Mouse (Mus musculus) heart, embryonic 14.5 days (tissue): ENCODE measurements around the gene Ralgapa2. TPM values are rescaled to one million over a fixed set of nuclear protein-coding genes. Genes with fewer than 3 reads are reported as not detected.

ENCODE experiments used
- ATAC-seq: fragments of 200-750 bp; cut with Nextera tagmentation; 2 replicates; pipeline ENCODE4 v1.8.0; 2017; ENCODE audit warnings: low read depth, moderate TSS enrichment; ENCODE audit not compliant: insufficient number of reproducible peaks, insufficient read depth, low FRiP score
- H3K27ac ChIP-seq, 2 experiments: fragments of 200-500 bp in 1 of 2; fragments of 300-500 bp in 1 of 2; sonication (generic) in 1 of 2; replicated peaks in 1 of 2; 2 replicates each; pipeline ENCODE4 v1.5.1; 2012 to 2014; ENCODE audit warnings: low read depth in 2 of 2, low read length in 2 of 2, control low read depth in 1 of 2, mild to moderate bottlenecking in 1 of 2, mixed read lengths in 1 of 2; ENCODE audit not compliant: control insufficient read depth in 1 of 2, insufficient read depth in 1 of 2
- H3K27me3 ChIP-seq: fragments of 300-500 bp; sonication (generic); 2 replicates; pipeline ENCODE4 v1.6.1; 2014; ENCODE audit warnings: mild to moderate bottlenecking, low read length, control low read depth; ENCODE audit not compliant: control insufficient read depth, insufficient read depth
- H3K36me3 ChIP-seq: fragments of 300-500 bp; sonication (generic); 2 replicates; pipeline ENCODE4 v1.6.1; 2014; ENCODE audit warnings: mild to moderate bottlenecking, control low read depth, low read length, mixed read lengths; ENCODE audit not compliant: control insufficient read depth, insufficient read depth
- H3K4me1 ChIP-seq, 2 experiments: fragments of 200-500 bp in 1 of 2; fragments of 300-500 bp in 1 of 2; sonication (generic) in 1 of 2; 2 replicates each; pipeline ENCODE4 v1.6.1; 2012 to 2014; ENCODE audit warnings: low read length in 2 of 2, control low read depth in 1 of 2, mixed read lengths in 1 of 2; ENCODE audit not compliant: control insufficient read depth in 2 of 2, insufficient read depth in 2 of 2
- H3K4me2 ChIP-seq: fragments of 300-500 bp; sonication (generic); 2 replicates; pipeline ENCODE4 v1.6.1; 2014; ENCODE audit warnings: mild to moderate bottlenecking, low read length
- H3K4me3 ChIP-seq, 2 experiments: fragments of 200-500 bp in 1 of 2; fragments of 300-500 bp in 1 of 2; sonication (generic) in 1 of 2; 2 replicates each; pipeline ENCODE4 v1.5.1; 2012 to 2014; ENCODE audit warnings: low read length in 2 of 2, mild to moderate bottlenecking in 2 of 2, control low read depth in 1 of 2, low read depth in 1 of 2, moderate library complexity in 1 of 2; ENCODE audit not compliant: control insufficient read depth in 1 of 2, insufficient read depth in 1 of 2
- H3K9ac ChIP-seq: fragments of 300-500 bp; sonication (generic); 2 replicates; pipeline ENCODE4 v1.6.1; 2014; ENCODE audit warnings: mild to moderate bottlenecking, low read length
- H3K9me3 ChIP-seq: fragments of 300-500 bp; sonication (generic); 2 replicates; pipeline ENCODE4 v1.6.1; 2016; ENCODE audit warnings: low read length, control low read depth; ENCODE audit not compliant: control insufficient read depth
- WGBS: fragments of 180-500 bp; shearing (Covaris S2); extraction: QIAGEN DNeasy Blood & Tissue Kit; methylation state at CpG from one replicate; pipeline ENCODE4 v1.1.7; 2014; 5-methylcytosine and 5-hydroxymethylcytosine counted together
- polyA plus RNA-seq: library from polyadenylated mRNA; unstranded; fragments of >200 nt; fragmentation: Nextera tagmentation; extraction: Ambion mirVana; gene quantifications from 2 replicates; pipeline ENCODE4 v1.2.1, GENCODE M21; 2014

Ralgapa2 gene
- polyA plus RNA-seq, 1 experiment from 2014 or later: 11.0 TPM

DNA sequence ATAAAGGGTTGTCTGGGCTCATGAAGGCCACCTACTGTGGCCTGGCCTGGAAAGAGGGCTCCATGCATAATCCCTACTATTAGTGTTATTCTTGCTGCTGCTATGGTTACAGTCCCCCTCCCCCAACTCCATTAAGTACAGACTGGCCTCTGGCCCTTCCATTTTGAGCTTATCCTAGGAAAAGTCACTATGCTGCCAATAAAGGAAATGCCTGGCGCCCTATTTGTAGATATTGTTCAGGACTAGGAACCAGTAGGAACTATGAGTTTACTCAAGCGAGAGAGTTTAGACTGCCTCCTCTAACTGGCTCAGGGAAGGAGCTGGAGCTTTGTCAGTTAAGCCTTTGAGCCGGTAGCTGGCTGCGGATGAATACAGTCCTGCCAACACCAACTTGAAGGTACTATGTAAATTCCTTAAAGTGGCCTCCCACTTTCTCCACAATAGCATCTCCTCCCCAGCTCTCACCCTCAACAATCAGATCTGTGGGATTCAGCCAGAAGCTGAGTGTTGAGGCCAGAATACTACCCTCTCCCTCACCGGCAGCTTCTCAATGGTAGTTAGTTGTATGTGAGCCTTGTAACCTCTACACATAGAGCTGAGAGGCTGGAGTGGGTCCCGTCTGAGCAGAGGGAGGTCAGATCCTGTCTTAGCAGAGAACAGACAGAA lies 37.1 kb upstream of the Ralgapa2 start:
- Histone ChIP-seq H3K36me3 (no peaks in the 10 kb centered on the region), H3K4me1 (peaks cover 8 to 12% of the 10 kb centered on the region in 2 experiments), H3K27me3 (no peaks in the 10 kb centered on the region), H3K9me3 (no peaks in the 10 kb centered on the region), H3K9ac (no peak overlapping the region), H3K4me3 (no peak overlapping the region), H3K4me2 (no peak overlapping the region), H3K27ac (peak overlapping the region; percentile 56 to 76)
- WGBS: 17% methylated on average over 6 of the region's 6 CpGs
- ATAC-seq: peak; percentile 79

DNA sequence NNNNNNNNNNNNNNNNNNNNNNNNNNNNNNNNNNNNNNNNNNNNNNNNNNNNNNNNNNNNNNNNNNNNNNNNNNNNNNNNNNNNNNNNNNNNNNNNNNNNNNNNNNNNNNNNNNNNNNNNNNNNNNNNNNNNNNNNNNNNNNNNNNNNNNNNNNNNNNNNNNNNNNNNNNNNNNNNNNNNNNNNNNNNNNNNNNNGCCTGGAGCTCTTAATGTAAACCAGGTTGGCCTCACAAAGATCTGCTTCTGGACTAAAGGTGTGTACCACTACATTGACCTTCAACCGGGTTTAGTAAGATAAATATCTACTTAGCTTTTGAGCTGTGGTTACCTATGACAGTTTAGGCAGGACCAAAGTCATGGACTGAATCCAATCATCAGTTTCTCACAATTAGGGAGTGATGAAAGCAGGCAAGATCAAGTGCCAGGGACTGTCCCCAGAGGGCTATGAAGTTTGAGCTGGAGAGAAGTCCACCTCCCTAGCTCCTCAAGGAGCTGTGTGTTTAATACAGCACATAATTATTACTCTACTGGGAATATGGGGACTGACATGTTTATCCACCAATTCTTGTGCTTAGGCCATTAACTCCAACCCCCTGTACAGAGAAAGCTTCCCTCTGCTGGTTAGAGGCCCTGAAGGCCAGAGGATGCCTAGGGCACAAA lies 32.1 kb upstream of the Ralgapa2 start:
- no peak for ATAC-seq
- no peak overlapping the region for H3K4me2 ChIP-seq

DNA sequence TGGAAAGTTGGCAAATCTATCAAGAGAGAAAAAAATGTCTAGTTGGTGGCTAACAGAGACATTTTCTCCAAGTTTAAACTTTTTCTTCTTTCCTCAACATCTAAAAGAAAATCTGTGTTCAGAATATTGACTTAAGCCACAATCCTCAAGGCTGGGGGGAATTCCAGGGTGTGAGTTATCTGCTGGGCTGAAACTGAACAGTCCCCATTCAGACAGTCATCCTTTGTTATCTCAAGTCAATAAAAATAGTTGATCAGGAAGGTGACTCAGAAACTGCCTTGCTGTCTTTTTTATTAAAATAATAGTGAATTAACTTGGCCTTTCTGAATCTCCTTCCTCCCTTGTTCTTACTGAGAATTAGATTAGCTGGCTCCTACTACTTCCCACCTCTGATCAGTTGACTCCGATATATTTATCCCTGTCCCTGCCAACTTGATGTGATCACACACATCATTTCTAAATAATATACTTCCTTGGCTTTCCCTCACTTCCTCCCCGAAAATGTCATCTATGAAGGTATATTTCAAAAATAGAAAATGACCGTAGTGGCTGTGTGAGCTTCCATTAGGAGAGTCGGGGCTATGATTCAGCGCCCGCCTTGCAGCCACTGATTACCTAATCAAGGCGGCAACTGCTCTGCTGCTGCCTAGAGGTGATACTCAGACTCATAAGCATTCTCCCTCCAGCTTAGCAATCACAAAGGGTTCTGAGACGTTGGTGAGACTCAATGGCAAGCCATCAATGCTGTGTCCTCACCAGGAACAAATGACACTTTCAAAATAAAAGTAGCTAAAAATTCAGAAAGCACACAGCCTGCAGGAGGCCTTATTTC lies 21.2 kb upstream of the Ralgapa2 start:
- H3K36me3 ChIP-seq: no peaks in the 10 kb centered on the region

More for the DNA sequence above, 32.1 kb upstream of the Ralgapa2 start:
- no peaks in the 10 kb centered on the region for H3K36me3 ChIP-seq
- no peaks in the 10 kb centered on the region for H3K27me3 ChIP-seq
- no peak overlapping the region for H3K4me3 ChIP-seq
- H3K9me3 ChIP-seq: peaks cover 9% of the 10 kb centered on the region
- H3K27ac ChIP-seq: no peak overlapping the region
- H3K4me1 ChIP-seq: peaks cover 4 to 5% of the 10 kb centered on the region in 2 experiments; a peak in 3 of 4 replicates
- H3K9ac ChIP-seq: no peak overlapping the region
- 63% methylated on average over 1 of the region's 1 CpGs for WGBS

DNA sequence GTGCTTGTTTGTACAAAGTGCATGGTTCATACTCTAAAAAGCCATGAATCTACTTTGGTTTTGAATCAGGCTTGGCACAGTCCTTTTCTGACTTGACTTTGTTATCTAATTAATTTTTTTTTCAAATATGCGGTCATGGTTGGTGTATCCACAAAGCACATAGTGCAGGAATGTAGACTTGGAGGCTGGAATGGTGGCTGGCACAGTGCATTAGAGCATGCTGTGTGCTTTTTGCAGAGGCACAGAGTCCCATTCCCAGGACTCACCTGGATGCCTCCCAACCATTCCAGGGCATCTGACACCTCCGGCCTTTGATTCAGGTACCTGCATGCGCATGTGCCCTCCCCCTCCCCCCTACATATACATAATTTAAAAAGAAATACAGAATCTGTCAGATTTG lies 20.3 kb upstream of the Ralgapa2 start:
- Histone ChIP-seq H3K4me3 (no peak overlapping the region), H3K4me2 (no peak overlapping the region), H3K27me3 (no peaks in the 10 kb centered on the region), H3K36me3 (no peaks in the 10 kb centered on the region), H3K4me1 (peaks cover 3 to 9% of the 10 kb centered on the region in 2 experiments; a peak in 3 of 4 replicates), H3K27ac (peak overlapping the region; percentile 16 to 47; a peak in 2 of 4 replicates), H3K9ac (no peak overlapping the region), H3K9me3 (no peaks in the 10 kb centered on the region)
- ATAC-seq: no peak
- 79% methylated on average over 3 of the region's 3 CpGs for WGBS

More for the DNA sequence above, 21.2 kb upstream of the Ralgapa2 start:
- H3K4me2 ChIP-seq: no peak overlapping the region
- peaks cover 3 to 9% of the 10 kb centered on the region in 2 experiments; a peak in 3 of 4 replicates for H3K4me1 ChIP-seq
- H3K9ac ChIP-seq: no peak overlapping the region
- peak overlapping the region; percentile 6 to 47; a peak in 3 of 4 replicates for H3K27ac ChIP-seq
- H3K4me3 ChIP-seq: no peak overlapping the region
- ATAC-seq: peak; percentile 49; the same call in 1 of the 2 replicates
- 24% methylated on average over 8 of the region's 8 CpGs for WGBS
- no peaks in the 10 kb centered on the region for H3K9me3 ChIP-seq
- no peaks in the 10 kb centered on the region for H3K27me3 ChIP-seq

DNA sequence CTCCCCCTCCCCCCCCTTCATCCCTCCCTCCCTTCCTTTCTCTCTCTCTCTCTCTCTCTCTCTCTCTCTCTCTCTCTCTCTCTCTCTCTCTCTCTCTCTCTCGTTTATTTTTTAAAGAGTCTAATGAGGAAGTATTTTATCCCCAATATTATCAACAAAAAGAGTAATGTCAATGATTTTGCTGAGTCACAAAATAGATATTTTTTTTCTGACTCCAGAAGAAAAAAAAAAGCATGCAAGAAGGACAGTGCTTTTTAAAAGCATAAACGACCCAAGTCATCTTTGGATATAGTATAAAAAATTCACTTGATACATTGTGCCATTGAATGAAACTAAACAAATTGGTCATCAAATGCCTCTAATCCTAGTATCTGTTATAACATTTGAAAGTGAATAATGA lies 13.3 kb upstream of the Ralgapa2 start:
- 35% methylated on average over 2 of the region's 2 CpGs for WGBS
- H3K36me3 ChIP-seq: no peaks in the 10 kb centered on the region
- no peak overlapping the region for H3K4me3 ChIP-seq
- H3K4me2 ChIP-seq: no peak overlapping the region
- H3K4me1 ChIP-seq: no peaks in the 10 kb centered on the region
- no peaks in the 10 kb centered on the region for H3K27me3 ChIP-seq
- H3K9me3 ChIP-seq: no peaks in the 10 kb centered on the region
- ATAC-seq: no peak
- H3K27ac ChIP-seq: no peak overlapping the region
- H3K9ac ChIP-seq: no peak overlapping the region

DNA sequence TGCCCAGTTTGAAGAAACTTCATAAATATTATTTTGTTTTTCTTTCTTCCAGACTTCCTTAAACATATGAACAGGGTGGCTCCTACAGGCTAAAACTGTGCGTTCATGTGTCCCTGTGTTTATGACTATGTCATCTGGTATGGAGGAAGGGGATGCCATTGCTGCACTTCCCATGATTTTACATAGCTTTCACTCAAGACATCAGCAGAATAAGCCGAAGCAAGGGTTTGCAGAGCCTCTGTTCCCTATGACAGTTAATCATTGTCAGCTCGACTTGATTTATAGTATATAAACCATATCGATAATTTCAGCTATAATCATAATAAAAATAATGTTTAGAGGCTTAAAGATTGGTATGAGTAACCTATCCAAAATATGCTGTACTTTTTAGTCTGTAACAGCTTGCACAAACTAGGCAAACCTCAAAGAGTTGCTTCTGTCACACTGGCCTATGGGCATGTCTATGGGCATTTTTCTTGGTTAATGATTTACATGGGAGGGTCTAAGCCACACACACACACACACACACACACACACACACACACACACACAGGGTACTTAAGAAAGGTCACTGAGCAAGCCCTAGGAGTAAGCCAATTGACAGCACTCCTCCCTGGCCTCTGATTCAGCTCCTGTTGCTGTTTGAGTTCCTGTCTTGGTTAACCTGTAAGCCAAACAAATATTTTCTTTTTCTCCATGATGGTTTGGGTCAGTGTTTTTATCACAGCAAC lies 12.7 kb upstream of the Ralgapa2 start:
- no peak overlapping the region for H3K4me2 ChIP-seq
- H3K9me3 ChIP-seq: no peaks in the 10 kb centered on the region
- WGBS: 75% methylated on average over 4 of the region's 4 CpGs
- H3K4me3 ChIP-seq: no peak overlapping the region
- no peak overlapping the region for H3K9ac ChIP-seq
- no peak overlapping the region for H3K27ac ChIP-seq
- no peak for ATAC-seq
- H3K27me3 ChIP-seq: no peaks in the 10 kb centered on the region
- H3K36me3 ChIP-seq: no peaks in the 10 kb centered on the region
- H3K4me1 ChIP-seq: no peaks in the 10 kb centered on the region

DNA sequence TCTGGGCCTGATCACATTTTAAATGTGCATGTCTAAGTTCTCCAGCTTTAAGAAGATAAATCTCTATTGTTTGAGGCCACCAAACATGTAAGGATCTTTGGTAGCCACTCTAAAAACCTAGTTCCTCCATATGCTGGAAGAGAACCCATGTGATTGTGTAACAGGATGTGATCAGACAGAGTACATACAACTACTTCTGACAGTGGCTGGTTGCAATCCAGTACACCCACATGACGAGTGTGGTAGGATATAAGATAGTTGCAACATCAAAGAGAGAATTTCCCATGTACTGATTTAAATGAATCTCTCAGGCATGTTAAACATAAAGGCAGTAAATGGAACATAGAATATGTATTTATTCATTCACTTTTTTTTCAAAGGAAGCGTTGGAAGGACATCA lies 4.8 kb upstream of the Ralgapa2 start:
- WGBS: 79% methylated on average over 2 of the region's 2 CpGs
- no peak overlapping the region for H3K4me2 ChIP-seq
- H3K4me1 ChIP-seq: peaks cover 2 to 4% of the 10 kb centered on the region in 2 experiments; a peak in 1 of 4 replicates
- no peaks in the 10 kb centered on the region for H3K9me3 ChIP-seq
- no peak for ATAC-seq
- H3K27me3 ChIP-seq: no peaks in the 10 kb centered on the region
- no peak overlapping the region for H3K27ac ChIP-seq
- no peak overlapping the region for H3K4me3 ChIP-seq
- no peak overlapping the region for H3K9ac ChIP-seq
- no peaks in the 10 kb centered on the region for H3K36me3 ChIP-seq
